19 mouse cellular contexts compared by ENCODE assay signal in the genomic region with DNA sequence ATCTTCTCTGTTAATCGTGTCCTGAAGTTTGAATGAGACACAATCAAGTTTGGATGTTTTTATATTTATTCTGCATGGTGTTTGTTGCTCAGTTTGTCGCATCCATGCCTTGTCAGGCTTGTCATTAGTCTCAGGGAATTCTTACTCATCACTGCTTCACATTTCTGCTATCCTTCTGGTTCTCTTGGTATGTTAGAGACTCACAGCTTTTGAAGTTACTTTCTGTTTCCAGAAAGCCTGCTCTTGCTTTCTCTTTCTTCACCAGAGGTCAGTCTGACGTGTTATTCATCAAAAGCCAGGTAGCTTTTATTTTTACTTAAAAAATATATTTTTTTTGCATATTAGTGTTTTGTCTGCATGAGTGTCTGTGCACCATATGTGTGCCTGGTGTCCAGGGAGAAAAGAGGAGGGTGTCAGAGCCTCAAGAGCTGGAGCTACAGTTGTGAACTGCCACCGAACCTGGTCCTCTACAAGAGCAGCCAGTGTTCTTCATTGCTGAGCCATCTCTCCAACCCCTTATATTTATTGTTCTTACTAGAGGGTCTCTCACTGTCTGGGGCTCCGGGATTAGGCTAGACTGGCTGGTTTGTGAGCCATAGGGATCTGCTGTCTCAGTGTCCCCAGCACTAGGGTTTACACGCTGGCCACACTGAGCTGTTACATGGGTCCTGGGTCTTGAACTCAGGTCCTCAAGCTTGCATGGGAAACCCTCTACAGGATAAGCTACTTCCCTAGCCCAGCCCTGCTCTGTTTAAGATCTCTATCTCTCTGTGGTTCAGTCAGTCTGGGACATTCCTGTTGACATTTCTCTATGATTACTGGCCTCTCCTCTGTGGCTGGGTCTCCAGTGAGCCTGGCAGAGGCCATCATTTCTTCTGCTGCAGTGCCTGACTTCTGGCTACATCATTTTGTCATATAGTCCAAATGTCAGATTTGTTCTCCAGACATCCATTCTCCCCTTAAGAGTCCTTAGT. TPM values are rescaled to one million over a fixed set of nuclear protein-coding genes. Genes with fewer than 3 reads are reported as not detected.
DNase-seq lines count a peak whose midpoint lies in the region; ATAC-seq and TF ChIP-seq lines count a peak whose summit lies in the region.
"Had no signal": no experiment of that assay in that cellular context is flagged by ENCODE, and none has a peak within 500 bp of the region (broad histone marks: within the 10 kb centered on the region; RNA-seq: fewer than 3 reads in every experiment).

No protein-coding gene starts in this region.

- no peak overlapping the region for H3K4me2 ChIP-seq in hindbrain, embryonic 14.5 days (replicated peaks)
- H3K4me2 ChIP-seq: liver, embryonic 11.5 days; neural tube, embryonic 15.5 days had no signal

- TF ChIP-seq CTCF in heart, adult 2 months (IDR thresholded peaks at IDR 0.05) = no peak
- no peak for TF ChIP-seq CTCF in embryonic fibroblast, embryonic 13.5 days (IDR thresholded peaks at IDR 0.05; ENCODE audit: borderline replicate concordance, insufficient read depth, low read length)

- H3K4me1 ChIP-seq in heart, adult 2 months (ENCODE audit: control insufficient read depth, insufficient read depth, low read length) = peaks cover 46% of the 10 kb centered on the region
- peaks cover 17% of the 10 kb centered on the region for H3K4me1 ChIP-seq in embryonic fibroblast, embryonic 13.5 days (ENCODE audit: control insufficient read depth, insufficient read depth, low read length)
- peaks cover 18% of the 10 kb centered on the region; the same call in 1 of the 2 replicates for H3K4me1 ChIP-seq in hindbrain, embryonic 14.5 days (replicated peaks; ENCODE audit: control insufficient read depth, insufficient read depth, low read length)

- TF ChIP-seq EP300 in heart, adult 2 months (IDR thresholded peaks at IDR 0.05; ENCODE audit: insufficient read depth, low read depth, low read length) = no peak

- peaks cover 12% of the 10 kb centered on the region; the same call in 1 of the 2 replicates for H3K36me3 ChIP-seq in heart, adult 2 months (ENCODE audit: control insufficient read depth, insufficient read depth, low read length)
- H3K36me3 ChIP-seq in hindbrain, embryonic 14.5 days (replicated peaks; ENCODE audit: control insufficient read depth, insufficient read depth) = no peaks in the 10 kb centered on the region
- H3K36me3 ChIP-seq: neural tube, embryonic 15.5 days had no signal

- peaks cover 7% of the 10 kb centered on the region for H3K79me2 ChIP-seq in heart, adult 2 months (replicated peaks; ENCODE audit: control insufficient read depth, insufficient read depth, low read length)

- 70% methylated on average over 6 of the region's 6 CpGs for WGBS in heart, adult 2 months
- 85% methylated on average over 6 of the region's 6 CpGs for WGBS in hindbrain, embryonic 14.5 days

- intact Hi-C loops in heart, adult 2 months (cut with DNase I) = loop anchor here (5.0 kb wide), 1 partner anchor 32 kb away; no protein-coding TSS in a partner anchor

- no peak for DNase-seq in heart, adult 2 months
- DNase-seq in heart, adult 18-20 months = no peak
- peak; percentile 16 for DNase-seq in urinary bladder, adult 2 months (ENCODE audit: low spot score)
- no peak for DNase-seq in urinary bladder, postnatal 10 days (ENCODE audit: low spot score)
- DNase-seq in ovary, adult 18-20 months (ENCODE audit: low spot score) = no peak
- DNase-seq in hindbrain, embryonic 14.5 days (ENCODE audit: low spot score) = no peak
- DNase-seq: adrenal gland, postnatal 14 days; cerebellum, postnatal 36 days; gastrocnemius, postnatal 36 days; heart, postnatal 10 days; kidney, postnatal 10 days; thymus, postnatal 4 days had no signal

- no peak overlapping the region for H3K9ac ChIP-seq in heart, adult 2 months (ENCODE audit: low read depth, low read length)
- H3K9ac ChIP-seq in hindbrain, embryonic 14.5 days = no peak overlapping the region
- H3K9ac ChIP-seq: neural tube, embryonic 15.5 days had no signal

- peak overlapping the region; percentile 34; the same call in 1 of the 2 replicates for H3K27ac ChIP-seq in heart, adult 2 months
- peak overlapping the region; percentile 23 for H3K27ac ChIP-seq in embryonic fibroblast, embryonic 13.5 days (ENCODE audit: insufficient read depth, low read length)
- no peak overlapping the region for H3K27ac ChIP-seq in hindbrain, embryonic 14.5 days
- H3K27ac ChIP-seq: neural tube, embryonic 15.5 days; stomach, postnatal 0 days had no signal

- no peak overlapping the region for H3K4me3 ChIP-seq in heart, adult 2 months
- H3K4me3 ChIP-seq in embryonic fibroblast, embryonic 13.5 days (ENCODE audit: insufficient read depth, low read length) = no peak overlapping the region
- H3K4me3 ChIP-seq in hindbrain, embryonic 14.5 days (replicated peaks; ENCODE audit: low read length) = no peak overlapping the region
- H3K4me3 ChIP-seq: erythroblast, embryonic 14.5 days; neural tube, embryonic 15.5 days had no signal

- no peak for ATAC-seq in hindbrain, embryonic 14.5 days (ENCODE audit: low FRiP score)
- ATAC-seq: forebrain, embryonic 16.5 days; intestine, postnatal 0 days had no signal

- no peak for TF ChIP-seq POLR2A in heart, adult 2 months (IDR thresholded peaks at IDR 0.05; ENCODE audit: insufficient read depth, low read depth, low read length)
- TF ChIP-seq POLR2A in embryonic fibroblast, embryonic 13.5 days (IDR thresholded peaks at IDR 0.05; ENCODE audit: low read depth, low read length) = no peak

- H3K27me3 ChIP-seq in heart, adult 2 months (ENCODE audit: control insufficient read depth, insufficient read depth, low read length) = no peaks in the 10 kb centered on the region
- no peaks in the 10 kb centered on the region for H3K27me3 ChIP-seq in hindbrain, embryonic 14.5 days (ENCODE audit: control insufficient read depth, insufficient read depth, low read length)
- H3K27me3 ChIP-seq: neural tube, embryonic 15.5 days had no signal

- H3K9me3 ChIP-seq in hindbrain, embryonic 14.5 days (ENCODE audit: control insufficient read depth, low read length) = no peaks in the 10 kb centered on the region
- H3K9me3 ChIP-seq: neural tube, embryonic 15.5 days had no signal

RNA-seq across cellular contexts. Expression of gene Inpp5a, which starts 51.3 kb away (rescaled TPM):
- 100 to 1,000 TPM; 280 to 306 TPM for total RNA-seq in heart, adult 2 months (2021)
- polyA plus RNA-seq in heart, adult 2 months (2012; rRNA removed) = 134 and 195 TPM in 2 replicates
- 100 to 1,000 TPM; 293 to 297 TPM for total RNA-seq in heart, adult 18-20 months (2021)
- polyA plus RNA-seq in urinary bladder, adult 2 months (2012; rRNA removed) = 26.7 and 71.7 TPM in 2 replicates
- polyA plus RNA-seq in embryonic fibroblast, embryonic 13.5 days (2011; ENCODE audit: insufficient read length, low read depth, missing spikeins) = 85.4 and 90.9 TPM in 2 replicates
- 28.1 and 34.1 TPM in 2 replicates for polyA plus RNA-seq in hindbrain, embryonic 14.5 days (2014; fragmentation: Nextera tagmentation; extraction: Ambion mirVana)
